ENCODE assay signal across 8 mouse cellular contexts in the genomic region with DNA sequence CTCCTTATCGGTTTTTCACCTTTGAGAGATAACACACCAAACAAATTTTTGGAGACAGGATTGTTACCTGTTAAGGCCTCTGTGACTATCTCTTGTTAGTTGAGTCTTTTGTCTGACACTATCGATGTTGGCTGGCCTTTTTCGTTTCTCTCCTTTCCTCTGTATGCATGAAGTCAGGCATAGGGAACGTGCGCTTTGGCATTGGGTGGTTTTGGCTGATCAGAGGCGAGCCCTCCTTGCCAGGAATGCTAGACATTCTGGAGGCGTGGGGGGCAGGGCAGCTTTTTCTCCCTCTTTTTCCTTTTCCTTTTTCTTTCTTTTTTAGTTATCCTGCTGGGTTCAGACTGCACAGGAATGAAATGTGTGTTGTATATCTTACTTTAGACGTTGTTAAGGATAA. TPM values are rescaled to one million over a fixed set of nuclear protein-coding genes. Genes with fewer than 3 reads are reported as not detected.
A peak's percentile ranks its signal among the peaks of the same experiment; 100 is the strongest.
DNase-seq lines count a peak whose midpoint lies in the region; ATAC-seq and TF ChIP-seq lines count a peak whose summit lies in the region.

No protein-coding gene starts in this region.

- peaks cover 5% of the 10 kb centered on the region for H3K4me1 ChIP-seq in lung, adult 2 months (ENCODE audit: control insufficient read depth, insufficient read depth, low read length)
- H3K4me1 ChIP-seq in stomach, embryonic 14.5 days (ENCODE audit: control insufficient read depth, insufficient read depth, low read length): 0 out of 2 replicates have a peak, but pooled peaks cover 3% of the 10 kb centered on the region

- peak overlapping the region; percentile 72 for H3K4me3 ChIP-seq in lung, adult 2 months (replicated peaks; ENCODE audit: extremely low read depth, low read depth, low read length)
- H3K4me3 ChIP-seq in stomach, embryonic 14.5 days (ENCODE audit: low read depth, low read length): peak overlapping the region; percentile 65

- peak overlapping the region; percentile 37; the same call in 1 of the 2 replicates for H3K9ac ChIP-seq in stomach, embryonic 14.5 days (replicated peaks; ENCODE audit: low read depth, low read length)

- 11% methylated on average over 8 of the region's 8 CpGs for WGBS in lung, adult 2 months
- 7% methylated on average over 8 of the region's 8 CpGs for WGBS in stomach, embryonic 14.5 days

- TF ChIP-seq CTCF in lung, adult 2 months (IDR thresholded peaks at IDR 0.05; ENCODE audit: insufficient read depth, low read length): no peak

- peak; percentile 13 to 45 for DNase-seq in cerebellum, postnatal 25 days
- no peak for DNase-seq in cerebellum, adult 11-12 months
- DNase-seq in adrenal gland, postnatal 25 days: peak; percentile 48
- peak; percentile 18 to 31 for DNase-seq in gastrocnemius, postnatal 36 days
- DNase-seq in kidney, adult 18-20 months: peak; percentile 70
- DNase-seq in lung, adult 2 months: peak; percentile 46
- no peak for DNase-seq in thymus, postnatal 10 days (ENCODE audit: low spot score in 2 of 2)

- no peak for TF ChIP-seq POLR2A in lung, adult 2 months (IDR thresholded peaks at IDR 0.05; ENCODE audit: borderline replicate concordance, extremely low read depth, low read depth, low read length)

- H3K27ac ChIP-seq in stomach, embryonic 14.5 days (ENCODE audit: low read length): no peak overlapping the region

- H3K27me3 ChIP-seq in stomach, embryonic 14.5 days (ENCODE audit: control insufficient read depth, insufficient read depth, low read length): no peaks in the 10 kb centered on the region

- intact Hi-C loops in gastrocnemius, postnatal 36 days (cut with DNase I): loop anchor here (5.0 kb wide), 2 partner anchors 81 to 154 kb away; no protein-coding TSS in a partner anchor

- H3K36me3 ChIP-seq in stomach, embryonic 14.5 days (ENCODE audit: control insufficient read depth, insufficient read depth, low read length): no peaks in the 10 kb centered on the region

- H3K9me3 ChIP-seq in stomach, embryonic 14.5 days (ENCODE audit: control insufficient read depth, low read depth, low read length): no peaks in the 10 kb centered on the region

- H3K4me2 ChIP-seq in stomach, embryonic 14.5 days (replicated peaks; ENCODE audit: low read depth, low read length): peak overlapping the region; percentile 75

- no peak for ATAC-seq in stomach, embryonic 14.5 days (ENCODE audit: insufficient number of reproducible peaks, insufficient read depth, low FRiP score, low read depth)

RNA-seq across cellular contexts. Expression of gene Arhgap29, which starts 16.3 kb away (rescaled TPM):
- total RNA-seq in adrenal gland, postnatal 25 days (2021): 47.2 and 57.1 TPM in 2 replicates
- 10 to 100 TPM; 13.8 to 15.0 TPM for total RNA-seq in gastrocnemius, postnatal 36 days (2021)
- 51.0 and 73.8 TPM in 2 replicates for polyA plus RNA-seq in lung, adult 2 months (2012; rRNA removed)
- polyA plus RNA-seq in stomach, embryonic 14.5 days (2014; fragmentation: Nextera tagmentation; extraction: Ambion mirVana): 59.9 and 63.4 TPM in 2 replicates

Comparison
In these comparisons a context has a peak if more than half of its experiments do, and no peak if none do; other contexts are left out.
1. DNase-seq: peak in cerebellum, postnatal 25 days (2 of 2), adrenal gland, postnatal 25 days (single experiment), gastrocnemius, postnatal 36 days (2 of 2), kidney, adult 18-20 months (single experiment) and lung, adult 2 months (single experiment); none in cerebellum, adult 11-12 months (single experiment) and thymus, postnatal 10 days (0 of 2).